Mouse (Mus musculus) hindbrain, postnatal 0 days (tissue): ENCODE measurements at regions not wholly inside any gene's neighbourhood (a gene's known extent, or its start where the extent isn't known, plus 50 kb on each side); places are given as distances from the start of the nearest gene placed in this dataset.

Experiments used
- ATAC-seq: fragments of 200-750 bp; cut with Nextera tagmentation; 2 replicates; pipeline ENCODE4 v1.8.0; 2017; ENCODE audit warnings: mild to moderate bottlenecking, moderate TSS enrichment, moderate library complexity
- DNase-seq: peaks from one replicate; pipeline ENCODE4 v3.0.0-alpha.2; 2015; ENCODE audit warnings: low spot score
- H3K27ac ChIP-seq: fragments of 300-500 bp; sonication (generic); 2 replicates; pipeline ENCODE4 v1.5.1; 2014; ENCODE audit warnings: mild to moderate bottlenecking
- H3K27me3 ChIP-seq: fragments of 300-500 bp; sonication (generic); 2 replicates; pipeline ENCODE4 v1.6.1; 2014; ENCODE audit warnings: low read length, mixed read lengths; ENCODE audit not compliant: insufficient read depth
- H3K36me3 ChIP-seq: fragments of 300-500 bp; sonication (generic); 2 replicates; pipeline ENCODE4 v1.6.1; 2014; ENCODE audit warnings: low read length, mixed read lengths; ENCODE audit not compliant: insufficient read depth
- H3K4me1 ChIP-seq: fragments of 300-500 bp; sonication (generic); 2 replicates; pipeline ENCODE4 v1.6.1; 2014; ENCODE audit warnings: antibody characterized with exemption, low read length, mixed read lengths; ENCODE audit not compliant: insufficient read depth
- H3K4me2 ChIP-seq: fragments of 300-500 bp; sonication (generic); 2 replicates; pipeline ENCODE4 v1.6.1; 2014; ENCODE audit warnings: low read depth, mild to moderate bottlenecking, low read length, moderate library complexity, mixed read lengths
- H3K4me3 ChIP-seq: fragments of 300-500 bp; sonication (generic); 2 replicates; pipeline ENCODE4 v1.5.1; 2014; ENCODE audit warnings: low read length
- H3K9ac ChIP-seq: fragments of 300-500 bp; sonication (generic); replicated peaks from 2 replicates; pipeline ENCODE4 v1.6.1; 2014; ENCODE audit warnings: mild to moderate bottlenecking, low read length, moderate library complexity, mixed read lengths
- H3K9me3 ChIP-seq: fragments of 300-500 bp; sonication (generic); 2 replicates; pipeline ENCODE4 v1.6.1; 2016; ENCODE audit warnings: low read length, mixed read lengths
- CTCF ChIP-seq: IDR thresholded peaks from 2 replicates; pipeline ENCODE4 v1.5.1; 2016; ENCODE audit warnings: antibody characterized with exemption, control low read depth, low read depth
- WGBS: fragments of 180-500 bp; shearing (Covaris S2); extraction: QIAGEN DNeasy Blood & Tissue Kit; methylation state at CpG from one replicate; pipeline ENCODE4 v1.1.7; 2014; 5-methylcytosine and 5-hydroxymethylcytosine counted together

- ATAC-seq: no peak
These were observed 354.3 kb upstream of the Tmpo start for GRCm38 (mm10) chr10:91535392-91535791.

GRCm38 (mm10) chr10:91528305-91528704 lies 347.2 kb upstream of the Tmpo start:
- Histone ChIP-seq H3K9me3 (no peaks in the 10 kb centered on the region), H3K27ac (no peak overlapping the region), H3K9ac (no peak overlapping the region), H3K27me3 (no peaks in the 10 kb centered on the region), H3K4me1 (no peaks in the 10 kb centered on the region), H3K36me3 (no peaks in the 10 kb centered on the region), H3K4me2 (no peak overlapping the region), H3K4me3 (no peak overlapping the region)
- no peak for ATAC-seq
- TF ChIP-seq CTCF: peak; percentile 33
- no peak for DNase-seq
- 89% methylated on average over 2 of the region's 2 CpGs for WGBS

More at GRCm38 (mm10) chr10:91535392-91535791, 354.3 kb upstream of the Tmpo start:
- 53% methylated on average over 2 of the region's 2 CpGs for WGBS
- Histone ChIP-seq H3K9ac (no peak overlapping the region), H3K27ac (no peak overlapping the region), H3K4me3 (no peak overlapping the region), H3K4me1 (no peaks in the 10 kb centered on the region), H3K9me3 (no peaks in the 10 kb centered on the region), H3K27me3 (no peaks in the 10 kb centered on the region), H3K36me3 (no peaks in the 10 kb centered on the region), H3K4me2 (no peak overlapping the region)
- TF ChIP-seq CTCF: no peak
- DNase-seq: no peak

DNA sequence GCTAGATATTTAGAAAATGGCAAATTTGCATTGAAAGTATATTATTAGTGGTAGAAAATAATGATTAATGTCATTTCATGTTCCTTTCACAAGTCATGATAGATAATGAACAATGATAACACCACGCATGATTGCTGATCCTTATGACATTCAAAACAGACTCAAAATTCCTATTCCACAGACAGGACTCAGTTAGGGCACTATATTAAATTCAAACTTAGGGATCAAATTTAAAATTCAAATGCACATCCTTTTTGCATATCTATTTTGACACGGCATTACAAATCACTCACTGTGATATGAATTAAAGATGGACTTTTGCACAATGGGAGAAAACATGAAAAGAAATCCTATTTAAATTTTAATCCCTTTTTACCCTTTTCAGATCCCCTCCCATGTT lies 340.1 kb upstream of the Tmpo start:
- Histone ChIP-seq H3K36me3 (no peaks in the 10 kb centered on the region), H3K4me2 (no peak overlapping the region), H3K4me1 (no peaks in the 10 kb centered on the region), H3K4me3 (no peak overlapping the region), H3K27me3 (no peaks in the 10 kb centered on the region), H3K27ac (no peak overlapping the region), H3K9ac (no peak overlapping the region), H3K9me3 (no peaks in the 10 kb centered on the region)
- no peak for TF ChIP-seq CTCF
- no peak for DNase-seq
- 64% methylated on average over 2 of the region's 2 CpGs for WGBS
- ATAC-seq: no peak

DNA sequence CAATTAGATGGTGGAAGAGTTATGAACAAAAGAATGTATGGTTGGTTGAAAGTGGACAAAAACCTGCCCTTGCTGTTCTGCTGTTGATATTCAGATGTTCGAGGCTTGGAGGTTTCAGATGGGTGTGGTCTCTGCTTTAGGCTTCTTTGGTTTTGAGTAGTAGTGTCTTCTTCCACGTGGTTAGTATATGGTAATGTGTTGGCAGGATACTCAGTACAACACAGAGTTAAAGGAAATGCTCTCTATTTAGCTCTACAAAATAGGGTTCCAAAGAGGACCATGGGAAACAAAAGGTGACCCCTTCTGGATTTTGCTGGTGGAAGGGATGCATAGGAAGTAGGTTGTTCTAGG lies 333.9 kb upstream of the Tmpo start:
- 64% methylated on average over 2 of the region's 2 CpGs for WGBS
- H3K4me3 ChIP-seq: no peak overlapping the region
- H3K9me3 ChIP-seq: no peaks in the 10 kb centered on the region
- ATAC-seq (no peak), DNase-seq (no peak)
- H3K4me2 ChIP-seq: no peak overlapping the region
- H3K9ac ChIP-seq: no peak overlapping the region
- TF ChIP-seq CTCF: no peak
- H3K27me3 ChIP-seq: no peaks in the 10 kb centered on the region
- no peaks in the 10 kb centered on the region for H3K4me1 ChIP-seq
- no peaks in the 10 kb centered on the region for H3K36me3 ChIP-seq
- no peak overlapping the region for H3K27ac ChIP-seq

GRCm38 (mm10) chr10:91514163-91515020 lies 333.3 kb upstream of the Tmpo start:
- H3K27me3 ChIP-seq: no peaks in the 10 kb centered on the region

DNA sequence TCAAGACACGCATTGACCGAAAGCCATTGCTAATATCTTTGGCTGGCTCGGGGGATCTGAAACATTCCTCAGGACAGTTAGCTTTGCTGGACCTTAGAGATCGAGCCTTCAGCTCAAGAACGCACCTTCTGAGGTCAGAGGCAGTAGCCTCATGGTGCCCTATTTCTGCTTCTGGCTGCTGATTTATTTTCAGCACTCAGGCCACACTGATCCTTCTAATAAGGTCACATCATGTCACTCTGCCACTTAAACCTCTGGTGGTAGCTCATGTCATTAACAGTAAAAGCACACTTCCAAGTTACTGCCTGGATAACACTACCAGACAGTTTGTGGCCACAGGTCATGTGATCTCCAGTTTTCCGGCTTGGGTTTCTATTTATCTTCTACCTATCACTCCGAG lies 325.9 kb upstream of the Tmpo start:
- TF ChIP-seq CTCF: no peak
- no peaks in the 10 kb centered on the region for H3K27me3 ChIP-seq
- no peaks in the 10 kb centered on the region for H3K36me3 ChIP-seq
- no peak overlapping the region for H3K9ac ChIP-seq
- DNase-seq (no peak), ATAC-seq (no peak)
- 92% methylated on average over 7 of the region's 7 CpGs for WGBS
- H3K4me1 ChIP-seq: no peaks in the 10 kb centered on the region
- no peak overlapping the region for H3K4me3 ChIP-seq
- no peak overlapping the region for H3K27ac ChIP-seq
- no peak overlapping the region for H3K4me2 ChIP-seq
- H3K9me3 ChIP-seq: no peaks in the 10 kb centered on the region

More at GRCm38 (mm10) chr10:91514163-91515020, 333.3 kb upstream of the Tmpo start:
- H3K9me3 ChIP-seq: no peaks in the 10 kb centered on the region
- TF ChIP-seq CTCF: peak; percentile 14; the same call in 1 of the 2 replicates
- H3K27ac ChIP-seq: no peak overlapping the region
- WGBS: 78% methylated on average over 9 of the region's 9 CpGs
- H3K9ac ChIP-seq: no peak overlapping the region
- no peak overlapping the region for H3K4me3 ChIP-seq
- DNase-seq: no peak
- ATAC-seq: no peak
- no peaks in the 10 kb centered on the region for H3K4me1 ChIP-seq
- H3K4me2 ChIP-seq: no peak overlapping the region
- no peaks in the 10 kb centered on the region for H3K36me3 ChIP-seq

DNA sequence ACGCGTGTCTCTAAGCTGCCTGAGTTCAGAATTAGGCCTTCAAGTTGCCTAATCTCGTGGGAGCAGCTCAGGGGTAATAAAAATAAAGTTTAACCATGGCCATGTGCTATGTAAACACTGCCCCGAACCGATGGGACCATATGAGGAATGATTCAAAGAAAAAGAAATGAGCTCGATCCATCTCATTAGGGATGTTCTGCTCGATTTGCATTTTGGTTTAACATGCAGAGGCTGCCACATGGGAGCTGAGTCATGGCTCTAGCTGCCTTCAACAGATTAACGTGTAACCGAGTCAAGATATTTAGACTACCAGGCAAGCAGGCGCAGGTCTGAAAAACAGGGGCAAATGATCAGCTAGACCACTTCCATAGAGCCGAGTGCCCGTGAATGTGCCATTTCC lies 323.8 kb upstream of the Tmpo start:
- WGBS: 62% methylated on average over 12 of the region's 12 CpGs
- Histone ChIP-seq H3K9me3 (no peaks in the 10 kb centered on the region), H3K4me3 (no peak overlapping the region), H3K27ac (no peak overlapping the region), H3K4me1 (no peaks in the 10 kb centered on the region), H3K4me2 (no peak overlapping the region), H3K9ac (no peak overlapping the region), H3K27me3 (no peaks in the 10 kb centered on the region), H3K36me3 (no peaks in the 10 kb centered on the region)
- DNase-seq: peak; percentile 20
- ATAC-seq: no peak
- TF ChIP-seq CTCF: no peak
